Mouse (Mus musculus): ENCODE data around the gene Rtkn2.

Gene Rtkn2

GRCm38 (mm10) chr10:68104881-68105781 lies 125.8 kb downstream of the Rtkn2 start:
- DNase-seq (ENCODE audit: low spot score): no peak

GRCm38 (mm10) chr10:68106351-68106950 lies 127.1 kb downstream of the Rtkn2 start:
- DNase-seq (ENCODE audit: low spot score): no peak

GRCm38 (mm10) chr10:68107716-68108115 lies 128.3 kb downstream of the Rtkn2 start:
- no peak for DNase-seq (ENCODE audit: low spot score)
